Mouse (Mus musculus) layer of hippocampus, postnatal 25 days (tissue): ENCODE data around the gene Flg2. TPM values are rescaled to one million over a fixed set of nuclear protein-coding genes. Genes with fewer than 3 reads are reported as not detected.

Experiments
- DNase-seq, 2 experiments: peaks; one replicate each; pipeline ENCODE4 v3.0.0; 2022; ENCODE audit warnings: mixed read lengths in 2 of 2, low spot score in 1 of 2; ENCODE audit errors: extremely low spot score in 1 of 2
- total RNA-seq, 2 experiments: library from RNA; stranded (reverse); gene quantifications; 2 replicates each; pipeline ENCODE4 v1.2.3; 2021

Gene Flg2
- total RNA-seq, result not detected

DNA sequence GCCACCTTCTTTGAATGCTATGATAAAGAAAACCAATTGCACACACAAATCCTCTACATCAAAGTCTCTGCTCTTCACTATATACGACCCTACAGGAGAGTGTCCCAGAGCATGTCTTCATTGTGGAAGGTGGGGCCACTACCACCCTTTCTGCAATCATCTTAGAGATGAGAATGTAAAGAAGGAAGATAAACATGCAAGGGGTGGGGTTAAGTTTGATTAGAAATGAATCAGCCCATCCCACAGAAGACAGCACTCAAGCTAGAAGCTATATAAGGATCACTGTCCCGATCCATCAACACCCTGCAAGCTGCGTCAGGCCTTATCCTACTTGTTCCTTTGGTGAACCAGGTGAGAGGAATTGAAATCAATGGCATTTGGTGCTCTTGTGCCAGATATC is at the start of gene Flg2:
Gene Flg2, plus strand, starts transcription at position 301 of the 400 bp plus-strand sequence.
- no peak for DNase-seq

- DNase-seq, result no peak
Measured at GRCm38 (mm10) chr3:93162502-93162901, 34.6 kb upstream of the Flg2 start.

DNA sequence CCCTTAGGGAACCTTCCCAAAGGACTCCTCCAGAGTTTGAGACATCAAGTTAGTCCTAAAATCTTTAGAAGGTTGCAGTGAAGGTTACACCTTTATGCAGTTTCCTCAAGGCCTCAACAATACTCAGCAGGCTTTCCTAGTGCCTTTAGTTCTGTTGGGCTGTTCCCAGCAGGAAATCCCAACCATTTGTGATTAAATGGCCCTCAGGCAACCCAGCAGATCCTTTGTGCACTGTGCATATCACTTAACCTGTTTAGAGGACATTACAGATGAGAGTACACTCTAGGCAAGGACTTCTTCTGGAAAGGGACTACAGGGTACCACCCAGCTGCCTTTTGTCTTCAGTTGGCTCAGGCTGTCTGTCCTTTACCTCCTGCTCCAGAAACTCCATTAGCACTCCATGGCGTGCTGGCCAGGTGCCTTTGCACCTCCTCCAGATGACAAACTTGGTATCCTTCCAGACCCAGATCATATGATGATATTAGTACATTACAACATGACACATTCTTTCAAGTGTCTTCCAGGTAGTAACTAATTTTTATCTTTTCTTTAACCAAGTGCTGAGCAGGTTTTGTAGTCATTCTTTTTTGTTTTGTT is 34.0 kb upstream of the Flg2 start:
- DNase-seq, result no peak

DNA sequence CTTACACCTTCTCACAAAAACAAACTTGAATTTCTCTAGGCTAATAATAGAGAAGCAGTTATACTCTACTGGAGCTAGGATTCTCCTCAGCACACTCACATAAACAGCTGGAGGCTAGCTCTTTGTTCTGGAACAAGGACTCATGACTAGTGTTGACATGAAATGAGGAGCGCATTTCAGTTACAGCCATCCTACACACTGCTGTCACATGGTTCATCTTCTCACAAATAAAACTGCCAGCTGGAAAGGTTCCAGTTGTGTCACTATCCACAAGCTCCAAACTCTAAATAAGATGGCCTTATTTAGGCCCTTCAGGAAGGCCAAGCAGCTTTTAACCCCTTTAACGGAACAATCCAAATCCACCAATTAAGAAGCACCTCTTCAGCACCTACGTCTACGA is 16.2 kb upstream of the Flg2 start:
- DNase-seq, result no peak

DNA sequence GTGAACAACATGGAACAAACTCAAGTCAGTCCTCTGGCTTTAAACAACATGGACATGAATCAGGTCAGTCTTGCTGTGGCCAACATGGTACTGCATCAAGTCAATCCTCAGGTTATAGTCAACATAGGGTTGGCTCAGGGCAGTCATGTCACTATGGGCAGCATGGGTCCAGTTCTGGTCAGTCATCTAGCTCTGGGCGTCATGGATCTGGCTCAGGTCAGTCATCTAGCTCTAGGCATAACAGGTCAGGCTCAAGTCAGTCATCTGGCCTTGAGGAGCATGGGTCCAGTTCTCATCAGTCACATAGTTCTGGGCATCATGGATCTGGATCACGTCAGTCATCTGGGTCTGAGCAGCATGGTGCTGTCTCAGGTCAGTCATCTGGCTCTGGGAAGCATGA is 4.9 kb downstream of the Flg2 start:
- no peak for DNase-seq

GRCm38 (mm10) chr3:93202499-93202898 is 5.4 kb downstream of the Flg2 start:
- no peak for DNase-seq

Other genes starting within 250 kb of the Flg2 start
- gene Lce3d, start 239.9 kb upstream of the Flg2 start, total RNA-seq, result not detected
- gene Lce3e, start 230.2 kb upstream of the Flg2 start, total RNA-seq, result not detected
- not detected for gene Lce3f, start 205.1 kb upstream of the Flg2 start, total RNA-seq
- gene Crct1, start 181.6 kb upstream of the Flg2 start, total RNA-seq, result not detected
- gene Lce1m, start 178.2 kb upstream of the Flg2 start, total RNA-seq, result not detected
- gene Gm4858, start 128.5 kb upstream of the Flg2 start, total RNA-seq, result not detected
- not detected for gene Crnn, start 52.5 kb upstream of the Flg2 start, total RNA-seq
- gene Flg, start 76.2 kb downstream of the Flg2 start, total RNA-seq, result not detected
- gene Hrnr, start 122.5 kb downstream of the Flg2 start, total RNA-seq, result not detected
- gene Rptn, start 196.4 kb downstream of the Flg2 start, total RNA-seq, result not detected
- gene Tchh, start 245.1 kb downstream of the Flg2 start, total RNA-seq, result under 1 TPM; 0.81 to 0.92 TPM